Mouse (Mus musculus): ENCODE results near the gene Rubcnl. TPM values are rescaled to one million over a fixed set of nuclear protein-coding genes. Genes with fewer than 3 reads are reported as not detected.

The Rubcnl gene
- polyA plus RNA-seq, 1 experiment from 2014 or later, result 0.36 TPM

- no peaks in the 10 kb centered on the region for H3K9me3 ChIP-seq
- no peak overlapping the region for H3K4me3 ChIP-seq
- no peaks in the 10 kb centered on the region for H3K36me3 ChIP-seq (replicated peaks)
- H3K27ac ChIP-seq, result no peak overlapping the region
- DNase-seq (ENCODE audit: extremely low spot score, low spot score), result no peak
- WGBS, result 71% methylated on average over 3 of the region's 3 CpGs
- no peaks in the 10 kb centered on the region for H3K4me1 ChIP-seq
- no peaks in the 10 kb centered on the region for H3K27me3 ChIP-seq (ENCODE audit: poor library complexity, severe bottlenecking)
These were observed 19.3 kb upstream of the Rubcnl start for GRCm38 (mm10) chr14:74996556-74996955.

DNA sequence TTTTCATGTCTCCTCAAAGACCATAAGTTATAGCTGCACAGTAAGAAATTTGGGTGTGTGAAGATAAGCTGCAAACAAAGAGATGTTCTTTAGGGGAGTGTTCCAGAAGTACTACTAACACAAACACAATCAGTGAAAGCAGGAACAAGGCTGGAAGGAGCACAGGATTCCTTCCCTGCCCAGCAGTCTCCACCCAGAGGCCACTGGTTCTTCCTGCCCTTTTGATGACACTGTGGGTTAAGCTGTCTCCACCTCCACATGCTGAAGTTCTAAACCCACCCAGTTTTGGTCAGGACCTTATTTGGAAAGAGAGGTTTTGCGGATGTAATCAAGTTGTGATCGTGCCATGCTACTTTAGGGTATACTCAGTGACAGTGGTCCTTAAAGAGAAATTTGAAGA is 18.8 kb upstream of the Rubcnl start:
- Histone ChIP-seq H3K27ac (no peak overlapping the region), H3K9me3 (no peaks in the 10 kb centered on the region), H3K4me3 (no peak overlapping the region), H3K4me1 (no peaks in the 10 kb centered on the region), H3K27me3 (ENCODE audit: poor library complexity, severe bottlenecking) (no peaks in the 10 kb centered on the region), H3K36me3 (replicated peaks) (no peaks in the 10 kb centered on the region)
- WGBS, result 94% methylated on average over 2 of the region's 2 CpGs
- no peak for DNase-seq (ENCODE audit: extremely low spot score, low spot score)

DNA sequence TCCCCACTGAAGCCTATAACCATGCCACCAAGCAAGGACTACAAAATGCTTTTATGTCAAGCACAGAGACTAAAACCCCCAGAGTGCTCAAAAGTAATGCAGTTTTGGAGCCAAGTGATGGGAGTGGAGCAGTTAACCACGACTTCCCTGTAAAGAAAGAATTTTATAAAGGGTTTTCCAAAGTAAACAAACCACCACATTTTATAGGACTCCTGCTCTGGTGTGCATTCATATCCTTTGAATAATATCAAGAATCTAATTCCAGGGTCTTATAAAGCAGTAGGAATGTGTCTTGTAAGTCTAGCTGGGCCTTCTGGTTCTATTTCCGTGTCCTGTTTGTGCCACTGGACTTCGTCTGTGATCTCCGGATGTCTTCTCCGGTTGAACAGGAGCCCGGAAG is 14.5 kb upstream of the Rubcnl start:
- Histone ChIP-seq H3K36me3 (replicated peaks) (no peaks in the 10 kb centered on the region), H3K27me3 (ENCODE audit: poor library complexity, severe bottlenecking) (no peaks in the 10 kb centered on the region), H3K27ac (no peak overlapping the region), H3K4me1 (no peaks in the 10 kb centered on the region), H3K4me3 (no peak overlapping the region), H3K9me3 (no peaks in the 10 kb centered on the region)
- no peak for DNase-seq (ENCODE audit: extremely low spot score, low spot score)
- 89% methylated on average over 6 of the region's 6 CpGs for WGBS

DNA sequence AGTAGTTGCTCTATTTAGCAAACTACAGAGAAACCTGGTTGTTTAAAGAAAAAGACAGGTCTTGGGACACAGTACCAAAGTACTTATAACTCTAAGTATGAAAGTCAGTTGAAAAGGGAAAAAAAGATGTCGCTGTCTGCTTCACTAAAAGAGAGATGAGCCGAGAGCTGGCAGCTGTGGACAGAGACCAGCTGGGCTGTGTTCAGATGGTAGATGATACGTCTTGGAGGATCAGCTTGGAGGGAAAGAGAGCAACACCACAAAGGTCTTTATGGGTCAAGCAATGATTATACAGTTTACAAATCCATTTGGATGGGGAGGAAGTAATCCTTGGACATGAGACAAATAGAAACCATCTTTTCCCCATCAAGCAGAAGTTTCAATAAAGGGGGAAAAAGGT is 12.5 kb upstream of the Rubcnl start:
- H3K4me3 ChIP-seq, result no peak overlapping the region
- DNase-seq (ENCODE audit: extremely low spot score, low spot score), result no peak
- H3K27ac ChIP-seq, result no peak overlapping the region
- H3K9me3 ChIP-seq, result no peaks in the 10 kb centered on the region
- H3K27me3 ChIP-seq (ENCODE audit: poor library complexity, severe bottlenecking), result no peaks in the 10 kb centered on the region
- H3K36me3 ChIP-seq (replicated peaks), result no peaks in the 10 kb centered on the region
- no peaks in the 10 kb centered on the region for H3K4me1 ChIP-seq
- 83% methylated on average over 3 of the region's 3 CpGs for WGBS

- Histone ChIP-seq H3K4me3 (no peak overlapping the region), H3K27ac (no peak overlapping the region), H3K36me3 (replicated peaks) (no peaks in the 10 kb centered on the region), H3K4me1 (no peaks in the 10 kb centered on the region), H3K27me3 (ENCODE audit: poor library complexity, severe bottlenecking) (no peaks in the 10 kb centered on the region), H3K9me3 (no peaks in the 10 kb centered on the region)
- 89% methylated on average over 2 of the region's 2 CpGs for WGBS
- DNase-seq (ENCODE audit: extremely low spot score, low spot score), result no peak
These were observed 10.2 kb upstream of the Rubcnl start for GRCm38 (mm10) chr14:75005478-75006199.

GRCm38 (mm10) chr14:75010346-75010745 is 5.5 kb upstream of the Rubcnl start:
- Histone ChIP-seq H3K4me1 (peaks cover 7% of the 10 kb centered on the region; the same call in 1 of the 2 replicates), H3K27me3 (ENCODE audit: poor library complexity, severe bottlenecking) (no peaks in the 10 kb centered on the region), H3K4me3 (no peak overlapping the region), H3K9me3 (no peaks in the 10 kb centered on the region), H3K27ac (no peak overlapping the region), H3K36me3 (replicated peaks) (no peaks in the 10 kb centered on the region)
- WGBS, result 82% methylated on average over 4 of the region's 4 CpGs
- DNase-seq (ENCODE audit: extremely low spot score, low spot score), result no peak

DNA sequence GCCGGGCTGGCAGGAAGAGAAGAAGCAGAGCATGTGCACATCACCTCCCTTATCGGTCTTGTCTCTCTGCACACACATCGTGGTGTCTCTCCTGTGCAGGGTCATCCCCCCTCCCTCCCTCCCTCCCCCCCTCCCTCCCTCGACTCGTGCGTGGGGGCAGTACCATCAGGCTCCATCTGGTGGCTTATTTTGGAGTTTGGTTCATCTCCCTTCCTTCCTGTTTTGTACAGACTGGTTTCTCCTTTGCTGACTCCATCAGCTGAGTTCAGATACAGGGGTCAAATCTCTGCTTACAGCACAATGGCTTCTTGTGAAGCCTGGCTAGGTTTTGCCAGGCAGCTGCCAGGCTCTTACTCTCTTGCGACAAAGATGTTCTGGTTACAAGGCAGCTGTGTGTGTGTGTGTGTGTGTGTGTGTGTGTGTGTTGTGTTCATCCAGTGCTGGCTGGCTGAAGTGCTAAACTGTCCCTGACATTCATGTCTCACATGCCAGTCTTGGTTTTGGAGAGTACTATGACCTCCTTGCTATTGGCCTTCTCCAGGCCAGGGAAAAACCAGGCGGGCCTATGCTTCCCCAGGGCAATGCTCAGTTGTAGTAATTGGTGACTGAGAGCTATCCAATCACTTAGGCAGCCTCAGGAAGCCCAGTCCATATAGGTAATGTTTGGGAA is 4.7 kb upstream of the Rubcnl start:
- H3K4me1 ChIP-seq, result peaks cover 7% of the 10 kb centered on the region; the same call in 1 of the 2 replicates
- no peaks in the 10 kb centered on the region for H3K9me3 ChIP-seq
- no peaks in the 10 kb centered on the region for H3K27me3 ChIP-seq (ENCODE audit: poor library complexity, severe bottlenecking)
- WGBS, result 48% methylated on average over 8 of the region's 8 CpGs
- H3K4me3 ChIP-seq, result no peak overlapping the region
- no peak for DNase-seq (ENCODE audit: extremely low spot score, low spot score)
- H3K36me3 ChIP-seq (replicated peaks), result no peaks in the 10 kb centered on the region
- H3K27ac ChIP-seq, result no peak overlapping the region

DNA sequence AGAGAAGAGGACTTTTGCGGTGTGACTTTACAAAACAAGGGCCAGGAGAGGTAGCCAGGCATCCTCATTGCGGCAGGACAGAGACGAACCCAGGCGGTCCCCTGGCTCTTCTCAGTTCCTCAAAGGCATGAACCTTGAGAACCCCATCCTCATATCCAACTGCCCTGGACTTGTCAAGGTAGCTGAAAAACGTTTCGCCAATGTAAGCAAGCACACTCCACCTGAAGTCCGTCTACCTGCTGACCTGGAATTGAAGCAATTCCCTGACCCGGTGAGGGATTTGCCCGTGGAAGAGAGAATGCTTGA is 841 bp downstream of the Rubcnl start:
- WGBS, result 76% methylated on average over 9 of the region's 9 CpGs
- DNase-seq (ENCODE audit: extremely low spot score, low spot score), result no peak
- H3K4me3 ChIP-seq, result peak overlapping the region; percentile 72

DNA sequence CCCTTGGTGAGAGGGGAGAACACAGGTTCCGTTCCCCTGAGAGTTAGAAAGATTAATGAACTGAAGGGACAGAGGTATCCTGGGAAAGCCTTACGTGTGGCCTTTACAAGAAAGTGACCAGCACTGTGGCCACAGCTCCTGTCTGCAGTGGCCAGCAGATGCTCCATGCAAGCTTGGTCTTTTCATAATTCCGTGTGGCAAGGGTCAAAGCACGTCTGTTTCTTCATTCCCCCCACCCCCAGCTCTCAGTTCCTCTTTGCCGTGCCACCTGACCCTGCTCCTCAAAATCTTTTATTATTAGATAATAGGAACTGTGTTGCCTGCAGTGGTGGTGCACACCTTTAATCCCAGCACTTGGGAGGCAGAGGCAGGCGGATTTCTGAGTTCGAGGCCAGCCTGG is 1.4 kb downstream of the Rubcnl start:
- no peak for DNase-seq (ENCODE audit: extremely low spot score, low spot score)
- WGBS, result 88% methylated on average over 7 of the region's 7 CpGs
- no peaks in the 10 kb centered on the region for H3K36me3 ChIP-seq (replicated peaks)
- H3K4me1 ChIP-seq, result peaks cover 5% of the 10 kb centered on the region; the same call in 1 of the 2 replicates
- no peak overlapping the region for H3K4me3 ChIP-seq
- no peak overlapping the region for H3K27ac ChIP-seq
- peaks cover 12% of the 10 kb centered on the region for H3K27me3 ChIP-seq (ENCODE audit: poor library complexity, severe bottlenecking)
- H3K9me3 ChIP-seq, result no peaks in the 10 kb centered on the region

More for the DNA sequence above, 841 bp downstream of the Rubcnl start:
- H3K36me3 ChIP-seq (replicated peaks), result no peaks in the 10 kb centered on the region
- H3K9me3 ChIP-seq, result no peaks in the 10 kb centered on the region
- no peak overlapping the region; the same call in 1 of the 2 replicates for H3K27ac ChIP-seq
- peaks cover 5% of the 10 kb centered on the region; the same call in 1 of the 2 replicates for H3K4me1 ChIP-seq
- H3K27me3 ChIP-seq (ENCODE audit: poor library complexity, severe bottlenecking), result peaks cover 12% of the 10 kb centered on the region

GRCm38 (mm10) chr14:75017877-75018825 is 2.3 kb downstream of the Rubcnl start:
- H3K27me3 ChIP-seq (ENCODE audit: poor library complexity, severe bottlenecking), result peaks cover 12% of the 10 kb centered on the region
- H3K27ac ChIP-seq, result no peak overlapping the region
- no peak overlapping the region for H3K4me3 ChIP-seq
- peaks cover 5% of the 10 kb centered on the region; the same call in 1 of the 2 replicates for H3K4me1 ChIP-seq
- no peaks in the 10 kb centered on the region for H3K36me3 ChIP-seq (replicated peaks)
- WGBS, result 92% methylated on average over 18 of the region's 18 CpGs
- no peak for DNase-seq (ENCODE audit: extremely low spot score, low spot score)
- H3K9me3 ChIP-seq, result no peaks in the 10 kb centered on the region

- Histone ChIP-seq H3K27me3 (ENCODE audit: poor library complexity, severe bottlenecking) (peaks cover 12% of the 10 kb centered on the region), H3K36me3 (replicated peaks) (no peaks in the 10 kb centered on the region), H3K4me3 (no peak overlapping the region), H3K4me1 (peaks cover 5% of the 10 kb centered on the region; the same call in 1 of the 2 replicates), H3K9me3 (no peaks in the 10 kb centered on the region), H3K27ac (no peak overlapping the region)
- no peak for DNase-seq (ENCODE audit: extremely low spot score, low spot score)
- 83% methylated on average over 4 of the region's 4 CpGs for WGBS
These were observed 3.0 kb downstream of the Rubcnl start for GRCm38 (mm10) chr14:75018829-75019228.

GRCm38 (mm10) chr14:75020581-75021253 is 4.9 kb downstream of the Rubcnl start:
- no peak overlapping the region for H3K4me3 ChIP-seq
- no peak for DNase-seq (ENCODE audit: extremely low spot score, low spot score)
- H3K27ac ChIP-seq, result no peak overlapping the region
- H3K36me3 ChIP-seq (replicated peaks), result no peaks in the 10 kb centered on the region
- 87% methylated on average over 12 of the region's 12 CpGs for WGBS
- no peaks in the 10 kb centered on the region for H3K9me3 ChIP-seq
- H3K4me1 ChIP-seq, result peaks cover 5% of the 10 kb centered on the region; the same call in 1 of the 2 replicates
- H3K27me3 ChIP-seq (ENCODE audit: poor library complexity, severe bottlenecking), result peaks cover 12% of the 10 kb centered on the region
